Mouse (Mus musculus): ENCODE measurements around the gene Wbp2. TPM values are rescaled to one million over a fixed set of nuclear protein-coding genes. Genes with fewer than 3 reads are reported as not detected.

Wbp2 gene
- polyA plus RNA-seq, 1 experiment from 2014 or later: 95.4 TPM

DNA sequence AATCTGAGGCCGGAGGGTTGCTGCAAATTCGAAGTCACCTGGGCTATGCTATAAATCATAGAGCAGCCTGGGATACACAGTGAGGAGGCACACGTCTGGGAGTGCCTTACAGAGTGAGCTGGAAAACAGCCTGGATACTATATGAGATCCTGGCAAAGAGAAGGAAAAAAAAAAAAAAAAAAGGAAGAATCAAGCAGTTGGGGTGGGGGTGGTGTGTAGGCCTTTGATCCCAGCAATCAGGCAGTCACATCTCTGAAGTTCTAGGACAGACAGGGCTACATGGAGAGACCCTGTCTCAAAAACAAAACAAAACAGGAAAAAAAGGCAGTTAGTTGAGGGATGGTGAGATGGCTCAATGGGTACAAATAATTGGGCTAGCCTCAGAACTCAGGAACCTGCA, 50.1 kb downstream of the Wbp2 start:
- H3K4me1 ChIP-seq (replicated peaks; ENCODE audit: control insufficient read depth, insufficient read depth, low read length): peaks cover 5% of the 10 kb centered on the region
- no peak overlapping the region for H3K4me2 ChIP-seq (ENCODE audit: low read depth, low read length)
- no peak for ATAC-seq (ENCODE audit: low read depth)
- H3K27ac ChIP-seq (ENCODE audit: low read length): no peak overlapping the region
- WGBS: 83% methylated on average over 3 of the region's 3 CpGs
- peaks cover 11% of the 10 kb centered on the region; the same call in 1 of the 2 replicates for H3K36me3 ChIP-seq (ENCODE audit: control insufficient read depth, insufficient read depth, low read length)
- H3K9ac ChIP-seq (ENCODE audit: low read length): no peak overlapping the region
- H3K4me3 ChIP-seq (ENCODE audit: low read length): no peak overlapping the region
- H3K27me3 ChIP-seq (ENCODE audit: control insufficient read depth, insufficient read depth, low read depth, low read length): no peaks in the 10 kb centered on the region
- H3K9me3 ChIP-seq (ENCODE audit: control insufficient read depth, low read length): no peaks in the 10 kb centered on the region

DNA sequence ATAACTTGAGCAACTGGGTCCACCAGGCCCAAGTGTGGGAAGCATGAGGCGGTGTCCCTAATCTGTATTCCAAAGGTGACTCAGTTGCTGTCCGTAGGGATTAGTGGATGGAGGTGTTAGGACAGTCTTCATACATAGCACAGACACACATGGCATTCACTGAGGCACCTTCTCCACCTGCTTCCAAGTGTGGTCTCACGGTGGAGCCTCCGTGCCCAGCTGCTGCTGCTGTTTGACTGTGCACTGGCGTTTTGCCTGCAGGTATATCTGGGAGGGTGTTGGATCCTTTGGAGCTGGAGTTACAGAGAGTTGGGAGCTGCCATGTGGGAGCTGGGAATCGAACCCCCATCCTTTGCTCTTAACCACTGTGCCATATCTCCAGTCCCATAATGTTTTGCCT, 52.2 kb downstream of the Wbp2 start:
- Histone ChIP-seq H3K4me3 (ENCODE audit: low read length) (no peak overlapping the region), H3K4me2 (ENCODE audit: low read depth, low read length) (no peak overlapping the region), H3K9ac (ENCODE audit: low read length) (no peak overlapping the region), H3K27me3 (ENCODE audit: control insufficient read depth, insufficient read depth, low read depth, low read length) (no peaks in the 10 kb centered on the region), H3K9me3 (ENCODE audit: control insufficient read depth, low read length) (no peaks in the 10 kb centered on the region), H3K27ac (ENCODE audit: low read length) (no peak overlapping the region), H3K4me1 (replicated peaks; ENCODE audit: control insufficient read depth, insufficient read depth, low read length) (peaks cover 10% of the 10 kb centered on the region), H3K36me3 (ENCODE audit: control insufficient read depth, insufficient read depth, low read length) (peaks cover 11% of the 10 kb centered on the region; the same call in 1 of the 2 replicates)
- 93% methylated on average over 6 of the region's 6 CpGs for whole genome bisulfite sequencing
- ATAC-seq (ENCODE audit: low read depth): no peak

DNA sequence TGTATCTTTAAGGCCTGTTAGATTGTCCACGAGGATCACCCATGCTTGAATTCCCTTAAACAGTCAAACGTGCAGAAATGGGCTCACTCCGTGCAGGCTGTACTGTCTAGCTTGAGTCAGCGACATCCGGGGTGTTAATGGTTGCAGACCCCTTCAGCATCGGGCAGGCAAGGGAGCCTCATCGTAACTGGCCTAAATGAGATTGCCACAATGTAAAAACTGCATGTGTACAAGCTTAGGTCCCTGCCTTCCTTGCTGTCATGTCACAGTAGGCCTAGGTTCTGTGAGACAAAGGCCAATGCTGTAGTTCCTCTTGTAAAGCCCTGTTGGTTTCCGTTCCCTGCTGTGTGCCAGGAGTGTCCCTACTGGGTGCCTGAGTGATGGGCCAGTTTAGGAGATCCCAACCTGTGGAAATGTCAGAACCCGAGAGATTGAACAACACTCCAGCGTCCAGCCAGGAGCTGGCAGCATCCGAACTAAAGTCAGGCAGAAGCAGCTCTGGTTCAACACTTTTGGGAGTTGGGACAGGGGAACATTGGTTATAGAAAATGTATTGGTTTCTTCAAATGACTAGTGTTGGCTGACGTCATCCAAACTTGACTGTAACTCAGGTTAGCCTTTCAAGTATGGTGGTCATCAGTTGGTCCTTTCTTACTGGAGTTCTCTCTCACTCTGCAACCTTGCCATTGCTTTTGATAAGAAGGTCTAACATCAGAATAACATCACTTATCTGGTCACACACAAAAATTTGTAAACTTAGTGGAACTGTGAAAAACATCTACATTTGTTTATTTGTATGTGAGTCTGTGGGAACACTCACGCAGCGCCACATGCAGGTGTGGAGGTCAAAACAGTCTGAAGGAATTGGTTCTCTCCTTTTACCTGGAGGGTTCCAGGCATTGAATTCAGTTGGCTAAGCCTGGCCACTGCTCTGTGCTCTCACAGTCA, 55.6 kb downstream of the Wbp2 start:
- WGBS: 16% methylated on average over 14 of the region's 14 CpGs
- H3K4me3 ChIP-seq (ENCODE audit: low read length): peak overlapping the region; percentile 84
- H3K36me3 ChIP-seq (ENCODE audit: control insufficient read depth, insufficient read depth, low read length): peaks cover 2% of the 10 kb centered on the region; the same call in 1 of the 2 replicates
- peak overlapping the region; percentile 97 for H3K9ac ChIP-seq (ENCODE audit: low read length)
- H3K27me3 ChIP-seq (ENCODE audit: control insufficient read depth, insufficient read depth, low read depth, low read length): no peaks in the 10 kb centered on the region
- peak overlapping the region; percentile 69 for H3K4me2 ChIP-seq (ENCODE audit: low read depth, low read length)
- peak; percentile 3; the same call in 1 of the 2 replicates for ATAC-seq (ENCODE audit: low read depth)
- H3K4me1 ChIP-seq (replicated peaks; ENCODE audit: control insufficient read depth, insufficient read depth, low read length): peaks cover 10% of the 10 kb centered on the region
- peak overlapping the region; percentile 100 for H3K27ac ChIP-seq (ENCODE audit: low read length)
- no peaks in the 10 kb centered on the region for H3K9me3 ChIP-seq (ENCODE audit: control insufficient read depth, low read length)

DNA sequence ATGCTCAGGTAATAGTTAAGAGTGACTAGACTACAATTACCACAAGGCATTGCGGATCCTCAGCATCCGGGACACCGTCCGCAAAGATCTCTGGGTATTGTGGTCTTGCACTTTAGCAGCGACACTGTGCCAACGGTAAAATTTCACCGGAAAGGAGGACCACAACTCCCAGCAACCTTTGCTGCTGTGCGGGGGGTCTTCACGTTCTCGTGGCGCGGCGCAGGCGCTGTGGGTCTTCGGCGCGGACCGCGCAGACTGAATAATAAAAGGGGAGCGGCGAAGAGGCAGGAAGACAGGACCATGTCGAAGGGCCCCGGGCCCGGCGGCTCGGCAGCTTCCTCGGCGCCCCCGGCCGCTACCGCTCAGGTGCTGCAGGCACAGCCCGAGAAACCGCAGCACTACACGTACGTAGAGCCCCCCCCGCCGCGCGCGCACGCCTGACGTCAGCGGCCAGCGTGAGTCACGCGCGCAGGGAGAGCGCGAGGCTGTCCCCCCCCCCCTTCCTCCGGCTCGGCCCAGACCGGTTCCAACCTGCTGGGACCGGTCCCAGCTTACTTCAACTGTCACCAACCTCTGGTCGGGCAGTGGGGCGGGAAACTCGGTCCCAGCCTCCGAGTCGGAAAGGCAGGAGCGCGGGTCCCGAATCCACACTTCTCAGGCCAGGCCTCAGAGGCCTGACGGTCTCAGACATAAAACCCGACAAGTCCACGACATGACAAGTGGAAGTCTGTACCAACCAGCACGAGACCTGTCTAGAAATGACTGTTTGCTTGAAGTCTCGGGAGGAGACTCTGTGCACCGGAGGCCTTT, 56.5 kb downstream of the Wbp2 start, which contains the start of gene Unk:
Gene Unk (plus strand): TSS at position 235 of the 810 bp plus-strand sequence.
- Histone ChIP-seq H3K36me3 (ENCODE audit: control insufficient read depth, insufficient read depth, low read length) (peaks cover 2% of the 10 kb centered on the region; the same call in 1 of the 2 replicates), H3K27ac (ENCODE audit: low read length) (peak within 1 kb of the TSS; percentile 100), H3K9ac (ENCODE audit: low read length) (peak within 1 kb of the TSS; percentile 97), H3K9me3 (ENCODE audit: control insufficient read depth, low read length) (no peaks in the 10 kb centered on the region), H3K4me2 (ENCODE audit: low read depth, low read length) (peak within 1 kb of the TSS; percentile 69), H3K4me3 (ENCODE audit: low read length) (peak within 1 kb of the TSS; percentile 84), H3K27me3 (ENCODE audit: control insufficient read depth, insufficient read depth, low read depth, low read length) (no peaks in the 10 kb centered on the region), H3K4me1 (replicated peaks; ENCODE audit: control insufficient read depth, insufficient read depth, low read length) (peaks cover 10% of the 10 kb centered on the region)
- peak; percentile 95 for ATAC-seq (ENCODE audit: low read depth)
- WGBS: under 1% methylated on average over 67 of the region's 67 CpGs

DNA sequence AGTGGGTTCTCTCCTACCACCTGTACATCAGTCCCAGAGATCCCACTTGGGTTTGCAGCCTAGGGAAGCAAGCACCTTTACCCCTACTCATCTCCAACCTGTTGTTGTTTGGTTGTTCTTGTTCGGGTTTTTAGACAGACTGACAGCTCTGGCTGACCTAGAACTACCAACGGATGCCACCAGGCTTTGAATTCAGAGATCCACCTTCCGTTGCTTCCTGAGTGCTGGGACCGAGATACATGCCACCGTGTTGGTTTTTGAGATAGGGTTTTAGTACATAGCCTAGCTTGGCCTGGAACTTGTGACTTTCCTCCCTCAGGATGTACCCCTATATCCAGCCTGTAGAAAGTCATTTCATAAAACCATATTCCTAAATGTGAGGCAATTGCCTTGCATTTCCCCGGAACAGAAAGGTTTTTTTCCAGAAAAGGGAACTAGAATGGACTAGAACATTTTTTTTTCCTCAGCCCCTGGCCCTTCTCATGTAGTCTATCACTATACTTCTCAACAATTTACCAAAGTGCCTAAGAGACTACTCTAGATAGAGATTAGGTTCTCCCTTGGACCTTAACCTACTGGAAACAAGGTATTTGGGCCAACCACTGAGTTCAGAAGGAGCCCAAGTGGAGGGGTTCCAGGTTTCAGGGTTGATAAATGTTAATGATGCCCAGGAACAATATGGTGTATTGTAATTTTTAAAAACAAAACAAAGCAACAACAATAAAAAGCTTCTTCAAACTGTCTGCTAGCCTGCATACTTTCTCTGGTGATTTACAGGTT, 57.5 kb downstream of the Wbp2 start:
- Histone ChIP-seq H3K36me3 (ENCODE audit: control insufficient read depth, insufficient read depth, low read length) (no peaks in the 10 kb centered on the region), H3K9ac (ENCODE audit: low read length) (peak overlapping the region; percentile 97), H3K4me1 (replicated peaks; ENCODE audit: control insufficient read depth, insufficient read depth, low read length) (peaks cover 10% of the 10 kb centered on the region), H3K4me2 (ENCODE audit: low read depth, low read length) (peak overlapping the region; percentile 68), H3K9me3 (ENCODE audit: control insufficient read depth, low read length) (no peaks in the 10 kb centered on the region), H3K27me3 (ENCODE audit: control insufficient read depth, insufficient read depth, low read depth, low read length) (no peaks in the 10 kb centered on the region), H3K27ac (ENCODE audit: low read length) (peak overlapping the region; percentile 100), H3K4me3 (ENCODE audit: low read length) (peak overlapping the region; percentile 84)
- 75% methylated on average over 6 of the region's 6 CpGs for WGBS
- no peak for ATAC-seq (ENCODE audit: low read depth)

Other genes with a start within 250 kb of the Wbp2 start
- 0.83 and 2.0 TPM in 2 replicates for gene Myo15b, start 228.6 kb downstream of the Wbp2 start, polyA plus RNA-seq (2015; fragmentation: Nextera tagmentation; extraction: Ambion mirVana)
- 5.6 and 8.9 TPM in 2 replicates for gene Smim5, start 187.0 kb downstream of the Wbp2 start, polyA plus RNA-seq (2015; fragmentation: Nextera tagmentation; extraction: Ambion mirVana)
- 35.5 and 36.2 TPM in 2 replicates for gene Smim6, start 175.0 kb downstream of the Wbp2 start, polyA plus RNA-seq (2015; fragmentation: Nextera tagmentation; extraction: Ambion mirVana)
- gene Sap30bp, start 153.7 kb downstream of the Wbp2 start, polyA plus RNA-seq (2015; fragmentation: Nextera tagmentation; extraction: Ambion mirVana): 34.3 and 36.8 TPM in 2 replicates
- gene Recql5, start 153.5 kb downstream of the Wbp2 start, polyA plus RNA-seq (2015; fragmentation: Nextera tagmentation; extraction: Ambion mirVana): 23.6 and 25.7 TPM in 2 replicates
- gene Itgb4, start 112.3 kb downstream of the Wbp2 start, polyA plus RNA-seq (2015; fragmentation: Nextera tagmentation; extraction: Ambion mirVana): 3.4 and 3.8 TPM in 2 replicates
- 188 and 190 TPM in 2 replicates for gene Galk1, start 74.3 kb downstream of the Wbp2 start, polyA plus RNA-seq (2015; fragmentation: Nextera tagmentation; extraction: Ambion mirVana)
- 1,792 and 1,937 TPM in 2 replicates for gene H3f3b, start 59.0 kb downstream of the Wbp2 start, polyA plus RNA-seq (2015; fragmentation: Nextera tagmentation; extraction: Ambion mirVana)
- 37.9 and 41.3 TPM in 2 replicates for gene Unk, start 56.7 kb downstream of the Wbp2 start, polyA plus RNA-seq (2015; fragmentation: Nextera tagmentation; extraction: Ambion mirVana)
- 7.2 and 8.9 TPM in 2 replicates for gene Unc13d, start 9.0 kb downstream of the Wbp2 start, polyA plus RNA-seq (2015; fragmentation: Nextera tagmentation; extraction: Ambion mirVana)
- gene Trim47, start 40.2 kb upstream of the Wbp2 start, polyA plus RNA-seq (2015; fragmentation: Nextera tagmentation; extraction: Ambion mirVana): 20.4 and 24.8 TPM in 2 replicates
- gene Trim65, start 44.1 kb upstream of the Wbp2 start, polyA plus RNA-seq (2015; fragmentation: Nextera tagmentation; extraction: Ambion mirVana): 5.1 and 6.4 TPM in 2 replicates
- 79.3 and 80.6 TPM in 2 replicates for gene Mrpl38, start 51.9 kb upstream of the Wbp2 start, polyA plus RNA-seq (2015; fragmentation: Nextera tagmentation; extraction: Ambion mirVana)
- 36.1 and 37.3 TPM in 2 replicates for gene Fbf1, start 81.2 kb upstream of the Wbp2 start, polyA plus RNA-seq (2015; fragmentation: Nextera tagmentation; extraction: Ambion mirVana)
- gene Ten1, start 111.9 kb upstream of the Wbp2 start, polyA plus RNA-seq (2015; fragmentation: Nextera tagmentation; extraction: Ambion mirVana): 74.9 and 87.3 TPM in 2 replicates
- 23.6 and 24.3 TPM in 2 replicates for gene Acox1, start 112.0 kb upstream of the Wbp2 start, polyA plus RNA-seq (2015; fragmentation: Nextera tagmentation; extraction: Ambion mirVana)
- 4.4 and 4.7 TPM in 2 replicates for gene Evpl, start 151.1 kb upstream of the Wbp2 start, polyA plus RNA-seq (2015; fragmentation: Nextera tagmentation; extraction: Ambion mirVana)
- gene Srp68, start 187.2 kb upstream of the Wbp2 start, polyA plus RNA-seq (2015; fragmentation: Nextera tagmentation; extraction: Ambion mirVana): 75.3 and 79.2 TPM in 2 replicates
- 0.21 and 0.25 TPM in 2 replicates for gene Galr2, start 193.9 kb upstream of the Wbp2 start, polyA plus RNA-seq (2015; fragmentation: Nextera tagmentation; extraction: Ambion mirVana)
- 62.8 and 68.5 TPM in 2 replicates for gene Exoc7, start 220.2 kb upstream of the Wbp2 start, polyA plus RNA-seq (2015; fragmentation: Nextera tagmentation; extraction: Ambion mirVana)
- gene Foxj1, start 248.4 kb upstream of the Wbp2 start, polyA plus RNA-seq (2015; fragmentation: Nextera tagmentation; extraction: Ambion mirVana): 22.1 and 24.6 TPM in 2 replicates

Measured in lung, embryonic 16.5 days (tissue).